Mouse (Mus musculus) intestine, embryonic 15.5 days (tissue): ENCODE measurements around the gene Gm5269. TPM values are rescaled to one million over a fixed set of nuclear protein-coding genes. Genes with fewer than 3 reads are reported as not detected.

ENCODE experiments used
- ATAC-seq: fragments of 200-750 bp; cut with Nextera tagmentation; 2 replicates; pipeline ENCODE4 v1.8.0; 2017; ENCODE audit warnings: moderate TSS enrichment, moderate library complexity
- H3K27ac ChIP-seq: fragments of 300-500 bp; sonication (generic); 2 replicates; pipeline ENCODE4 v1.5.1; 2015; ENCODE audit warnings: mild to moderate bottlenecking, inconsistent platforms
- H3K27me3 ChIP-seq: fragments of 300-500 bp; sonication (generic); replicated peaks from 2 replicates; pipeline ENCODE4 v1.6.1; 2015; ENCODE audit warnings: inconsistent platforms
- H3K36me3 ChIP-seq: fragments of 300-500 bp; sonication (generic); 2 replicates; pipeline ENCODE4 v1.6.1; 2015; ENCODE audit warnings: inconsistent platforms
- H3K4me1 ChIP-seq: fragments of 300-500 bp; sonication (generic); replicated peaks from 2 replicates; pipeline ENCODE4 v1.6.1; 2015; ENCODE audit warnings: inconsistent platforms
- H3K4me2 ChIP-seq: fragments of 300-500 bp; sonication (generic); replicated peaks from 2 replicates; pipeline ENCODE4 v1.6.1; 2015; ENCODE audit warnings: mild to moderate bottlenecking, inconsistent platforms
- H3K4me3 ChIP-seq: fragments of 300-500 bp; sonication (generic); replicated peaks from 2 replicates; pipeline ENCODE4 v1.5.1; 2015; ENCODE audit warnings: inconsistent platforms
- H3K9ac ChIP-seq: fragments of 300-500 bp; sonication (generic); 2 replicates; pipeline ENCODE4 v1.6.1; 2015; ENCODE audit warnings: inconsistent platforms
- H3K9me3 ChIP-seq: fragments of 300-500 bp; sonication (generic); 2 replicates; pipeline ENCODE4 v1.6.1; 2016; ENCODE audit warnings: inconsistent platforms
- WGBS: fragments of 180-500 bp; shearing (Covaris S2); methylation state at CpG from one replicate; pipeline ENCODE4 v1.1.7; 2015; 5-methylcytosine and 5-hydroxymethylcytosine counted together
- polyA plus RNA-seq: library from polyadenylated mRNA; unstranded; fragments of >200 nt; fragmentation: Nextera tagmentation; extraction: Ambion mirVana; gene quantifications from 2 replicates; pipeline ENCODE4 v1.2.1, GENCODE M21; 2015

Gene Gm5269
- polyA plus RNA-seq, 1 experiment from 2014 or later: not detected

- Histone ChIP-seq H3K27me3 (no peaks in the 10 kb centered on the region), H3K4me1 (no peaks in the 10 kb centered on the region), H3K4me3 (no peak overlapping the region), H3K9me3 (no peaks in the 10 kb centered on the region), H3K27ac (no peak overlapping the region), H3K36me3 (no peaks in the 10 kb centered on the region), H3K4me2 (no peak overlapping the region), H3K9ac (no peak overlapping the region)
- no peak for ATAC-seq
- 87% methylated on average over 4 of the region's 4 CpGs for WGBS
Measured at GRCm38 (mm10) chr1:45914236-45914635, 24.2 kb upstream of the Gm5269 start.

GRCm38 (mm10) chr1:45905107-45905821 is 15.2 kb upstream of the Gm5269 start:
- H3K4me2 ChIP-seq: no peak overlapping the region
- H3K27ac ChIP-seq: peak overlapping the region; percentile 63
- peak; percentile 95 for ATAC-seq
- H3K4me3 ChIP-seq: no peak overlapping the region
- H3K27me3 ChIP-seq: no peaks in the 10 kb centered on the region
- peaks cover 13% of the 10 kb centered on the region for H3K4me1 ChIP-seq
- whole genome bisulfite sequencing: 11% methylated on average over 5 of the region's 5 CpGs
- H3K9me3 ChIP-seq: no peaks in the 10 kb centered on the region
- no peaks in the 10 kb centered on the region for H3K36me3 ChIP-seq
- H3K9ac ChIP-seq: no peak overlapping the region

GRCm38 (mm10) chr1:45904161-45904560 is 14.1 kb upstream of the Gm5269 start:
- Histone ChIP-seq H3K36me3 (no peaks in the 10 kb centered on the region), H3K4me1 (peaks cover 13% of the 10 kb centered on the region)
- ATAC-seq: peak; percentile 38; the same call in 1 of the 2 replicates

GRCm38 (mm10) chr1:45898044-45898443 is 8.0 kb upstream of the Gm5269 start:
- Histone ChIP-seq H3K27me3 (no peaks in the 10 kb centered on the region), H3K27ac (no peak overlapping the region), H3K9me3 (no peaks in the 10 kb centered on the region), H3K4me2 (no peak overlapping the region), H3K4me1 (no peaks in the 10 kb centered on the region), H3K4me3 (no peak overlapping the region), H3K9ac (no peak overlapping the region), H3K36me3 (no peaks in the 10 kb centered on the region)
- ATAC-seq: peak; percentile 64; the same call in 1 of the 2 replicates
- 31% methylated on average over 1 of the region's 1 CpGs for WGBS

More at GRCm38 (mm10) chr1:45904161-45904560, 14.1 kb upstream of the Gm5269 start:
- H3K9me3 ChIP-seq: no peaks in the 10 kb centered on the region
- no peaks in the 10 kb centered on the region for H3K27me3 ChIP-seq
- whole genome bisulfite sequencing: 65% methylated on average over 3 of the region's 3 CpGs
- H3K4me3 ChIP-seq: no peak overlapping the region
- H3K9ac ChIP-seq: no peak overlapping the region
- H3K27ac ChIP-seq: peak overlapping the region; percentile 54; the same call in 1 of the 2 replicates
- no peak overlapping the region for H3K4me2 ChIP-seq

- peak; percentile 55; the same call in 1 of the 2 replicates for ATAC-seq
Measured at GRCm38 (mm10) chr1:45894168-45894912, 4.3 kb upstream of the Gm5269 start.

GRCm38 (mm10) chr1:45891986-45892385 is 1.9 kb upstream of the Gm5269 start:
- 74% methylated on average over 2 of the region's 2 CpGs for WGBS
- no peaks in the 10 kb centered on the region for H3K4me1 ChIP-seq
- no peak for ATAC-seq
- no peak overlapping the region for H3K9ac ChIP-seq
- no peak overlapping the region for H3K4me2 ChIP-seq
- H3K36me3 ChIP-seq: no peaks in the 10 kb centered on the region
- H3K27me3 ChIP-seq: no peaks in the 10 kb centered on the region
- no peaks in the 10 kb centered on the region for H3K9me3 ChIP-seq
- no peak overlapping the region for H3K4me3 ChIP-seq
- H3K27ac ChIP-seq: no peak overlapping the region

More at GRCm38 (mm10) chr1:45894168-45894912, 4.3 kb upstream of the Gm5269 start:
- H3K4me3 ChIP-seq: no peak overlapping the region
- no peaks in the 10 kb centered on the region for H3K27me3 ChIP-seq
- no peak overlapping the region for H3K4me2 ChIP-seq
- no peak overlapping the region for H3K27ac ChIP-seq
- H3K9ac ChIP-seq: no peak overlapping the region
- no peaks in the 10 kb centered on the region for H3K4me1 ChIP-seq
- 72% methylated on average over 6 of the region's 6 CpGs for WGBS
- no peaks in the 10 kb centered on the region for H3K9me3 ChIP-seq
- H3K36me3 ChIP-seq: no peaks in the 10 kb centered on the region

GRCm38 (mm10) chr1:45886800-45887199 is 3.3 kb downstream of the Gm5269 start:
- 68% methylated on average over 9 of the region's 9 CpGs for WGBS
- no peak overlapping the region for H3K4me3 ChIP-seq
- 0 out of 2 replicates have a peak, but pooled peaks cover 3% of the 10 kb centered on the region for H3K4me1 ChIP-seq
- H3K36me3 ChIP-seq: no peaks in the 10 kb centered on the region
- no peak overlapping the region for H3K27ac ChIP-seq
- no peak overlapping the region for H3K4me2 ChIP-seq
- H3K9me3 ChIP-seq: no peaks in the 10 kb centered on the region
- peak; percentile 81 for ATAC-seq
- H3K27me3 ChIP-seq: no peaks in the 10 kb centered on the region
- no peak overlapping the region for H3K9ac ChIP-seq

GRCm38 (mm10) chr1:45883378-45883777 is 6.7 kb downstream of the Gm5269 start:
- no peaks in the 10 kb centered on the region for H3K36me3 ChIP-seq
- ATAC-seq: no peak
- H3K4me3 ChIP-seq: no peak overlapping the region
- H3K9ac ChIP-seq: no peak overlapping the region
- no peak overlapping the region for H3K27ac ChIP-seq
- 0 out of 2 replicates have a peak, but pooled peaks cover 3% of the 10 kb centered on the region for H3K4me1 ChIP-seq
- H3K9me3 ChIP-seq: no peaks in the 10 kb centered on the region
- H3K27me3 ChIP-seq: no peaks in the 10 kb centered on the region
- H3K4me2 ChIP-seq: no peak overlapping the region

GRCm38 (mm10) chr1:45882076-45882475 is 8.0 kb downstream of the Gm5269 start:
- no peak overlapping the region for H3K9ac ChIP-seq
- 0 out of 2 replicates have a peak, but pooled peaks cover 3% of the 10 kb centered on the region for H3K4me1 ChIP-seq
- no peaks in the 10 kb centered on the region for H3K36me3 ChIP-seq
- no peak overlapping the region for H3K4me3 ChIP-seq
- H3K4me2 ChIP-seq: no peak overlapping the region
- H3K27ac ChIP-seq: no peak overlapping the region
- no peaks in the 10 kb centered on the region for H3K27me3 ChIP-seq
- H3K9me3 ChIP-seq: no peaks in the 10 kb centered on the region
- 38% methylated on average over 6 of the region's 6 CpGs for WGBS
- ATAC-seq: no peak

- H3K9me3 ChIP-seq: no peaks in the 10 kb centered on the region
- H3K4me1 ChIP-seq: 0 out of 2 replicates have a peak, but pooled peaks cover 3% of the 10 kb centered on the region
- H3K36me3 ChIP-seq: no peaks in the 10 kb centered on the region
- no peaks in the 10 kb centered on the region for H3K27me3 ChIP-seq
- 69% methylated on average over 3 of the region's 3 CpGs for WGBS
- no peak overlapping the region for H3K4me3 ChIP-seq
- no peak overlapping the region for H3K27ac ChIP-seq
- no peak overlapping the region for H3K4me2 ChIP-seq
- ATAC-seq: no peak
- no peak overlapping the region for H3K9ac ChIP-seq
Measured at GRCm38 (mm10) chr1:45881228-45881832, 8.7 kb downstream of the Gm5269 start.

- no peak overlapping the region for H3K4me2 ChIP-seq
- ATAC-seq: peak; percentile 73
Measured at GRCm38 (mm10) chr1:45877463-45877862, 12.6 kb downstream of the Gm5269 start.

More at GRCm38 (mm10) chr1:45877463-45877862, 12.6 kb downstream of the Gm5269 start:
- Histone ChIP-seq H3K36me3 (no peaks in the 10 kb centered on the region), H3K4me3 (no peak overlapping the region), H3K9me3 (no peaks in the 10 kb centered on the region), H3K9ac (no peak overlapping the region), H3K4me1 (0 out of 2 replicates have a peak, but pooled peaks cover 3% of the 10 kb centered on the region), H3K27me3 (no peaks in the 10 kb centered on the region), H3K27ac (no peak overlapping the region)
- WGBS: 55% methylated on average over 3 of the region's 3 CpGs
